Mouse (Mus musculus): ENCODE measurements at regions not wholly inside any gene's neighbourhood (a gene's known extent, or its start where the extent isn't known, plus 50 kb on each side); places are given as distances from the start of the nearest gene placed in this dataset.
A peak's percentile ranks its signal among the peaks of the same experiment; 100 is the strongest.
"Not testable (repeated sequence)": the region's sequence is repeated elsewhere in the genome, so short reads cannot be mapped to it uniquely, and the experiment has no call there.

- TF ChIP-seq CTCF (IDR thresholded peaks at IDR 0.05; ENCODE audit: control insufficient read depth, insufficient read depth, low read length): no peak
- no peak for TF ChIP-seq POLR2A (IDR thresholded peaks at IDR 0.05; ENCODE audit: borderline replicate concordance, control insufficient read depth, low read depth, low read length)
- WGBS: 80% methylated on average over 9 of the region's 9 CpGs
- no peak overlapping the region for H3K27ac ChIP-seq (ENCODE audit: control insufficient read depth, insufficient read depth, low read depth, low read length, poor library complexity)
- H3K4me1 ChIP-seq (ENCODE audit: control insufficient read depth, insufficient read depth, low read length): no peaks in the 10 kb centered on the region
- H3K4me3 ChIP-seq (replicated peaks; ENCODE audit: control insufficient read depth, low read depth, low read length): no peak overlapping the region
These were observed 112.8 kb upstream of the Ppp6c start for GRCm38 (mm10) chr2:39338832-39339649.

GRCm38 (mm10) chr2:39337524-39337923 is 111.3 kb upstream of the Ppp6c start:
- Histone ChIP-seq H3K27ac (ENCODE audit: control insufficient read depth, insufficient read depth, low read depth, low read length, poor library complexity) (no peak overlapping the region), H3K4me3 (replicated peaks; ENCODE audit: control insufficient read depth, low read depth, low read length) (no peak overlapping the region), H3K4me1 (ENCODE audit: control insufficient read depth, insufficient read depth, low read length) (no peaks in the 10 kb centered on the region)
- TF ChIP-seq CTCF (IDR thresholded peaks at IDR 0.05; ENCODE audit: control insufficient read depth, insufficient read depth, low read length) (no peak), POLR2A (IDR thresholded peaks at IDR 0.05; ENCODE audit: borderline replicate concordance, control insufficient read depth, low read depth, low read length) (no peak)
- WGBS: 93% methylated on average over 1 of the region's 1 CpGs

GRCm38 (mm10) chr2:39325715-39326493 is 99.7 kb upstream of the Ppp6c start:
- H3K27ac ChIP-seq (ENCODE audit: control insufficient read depth, insufficient read depth, low read depth, low read length, poor library complexity): peak overlapping the region; percentile 4; the same call in 1 of the 2 replicates
- peak overlapping the region; percentile 40 for H3K4me3 ChIP-seq (replicated peaks; ENCODE audit: control insufficient read depth, low read depth, low read length)
- TF ChIP-seq POLR2A (IDR thresholded peaks at IDR 0.05; ENCODE audit: borderline replicate concordance, control insufficient read depth, low read depth, low read length): no peak
- no peak for TF ChIP-seq CTCF (IDR thresholded peaks at IDR 0.05; ENCODE audit: control insufficient read depth, insufficient read depth, low read length)
- no peaks in the 10 kb centered on the region for H3K4me1 ChIP-seq (ENCODE audit: control insufficient read depth, insufficient read depth, low read length)
- WGBS: 9% methylated on average over 9 of the region's 9 CpGs

- WGBS: 28% methylated on average over 3 of the region's 3 CpGs
- H3K27ac ChIP-seq (ENCODE audit: control insufficient read depth, insufficient read depth, low read depth, low read length, poor library complexity): not testable (repeated sequence)
These were observed 98.9 kb upstream of the Ppp6c start for GRCm38 (mm10) chr2:39325122-39325521.

GRCm38 (mm10) chr2:39299798-39300382 is 73.6 kb upstream of the Ppp6c start:
- no peak overlapping the region for H3K4me3 ChIP-seq (replicated peaks; ENCODE audit: control insufficient read depth, low read depth, low read length)

More at GRCm38 (mm10) chr2:39325122-39325521, 98.9 kb upstream of the Ppp6c start:
- H3K4me3 ChIP-seq (replicated peaks; ENCODE audit: control insufficient read depth, low read depth, low read length); H3K4me1 ChIP-seq (ENCODE audit: control insufficient read depth, insufficient read depth, low read length): not testable (repeated sequence)

GRCm38 (mm10) chr2:39299290-39299689 is 73.0 kb upstream of the Ppp6c start:
- no peak for TF ChIP-seq CTCF (IDR thresholded peaks at IDR 0.05; ENCODE audit: control insufficient read depth, insufficient read depth, low read length)
- no peak for TF ChIP-seq POLR2A (IDR thresholded peaks at IDR 0.05; ENCODE audit: borderline replicate concordance, control insufficient read depth, low read depth, low read length)
- H3K27ac ChIP-seq (ENCODE audit: control insufficient read depth, insufficient read depth, low read depth, low read length, poor library complexity): no peak overlapping the region
- WGBS: 88% methylated on average over 1 of the region's 1 CpGs
- H3K4me3 ChIP-seq (replicated peaks; ENCODE audit: control insufficient read depth, low read depth, low read length): no peak overlapping the region
- no peaks in the 10 kb centered on the region for H3K4me1 ChIP-seq (ENCODE audit: control insufficient read depth, insufficient read depth, low read length)

More at GRCm38 (mm10) chr2:39299798-39300382, 73.6 kb upstream of the Ppp6c start:
- Histone ChIP-seq H3K4me1 (ENCODE audit: control insufficient read depth, insufficient read depth, low read length) (no peaks in the 10 kb centered on the region), H3K27ac (ENCODE audit: control insufficient read depth, insufficient read depth, low read depth, low read length, poor library complexity) (no peak overlapping the region)
- TF ChIP-seq CTCF (IDR thresholded peaks at IDR 0.05; ENCODE audit: control insufficient read depth, insufficient read depth, low read length) (no peak), POLR2A (IDR thresholded peaks at IDR 0.05; ENCODE audit: borderline replicate concordance, control insufficient read depth, low read depth, low read length) (no peak)
- WGBS: 74% methylated on average over 2 of the region's 2 CpGs

- Histone ChIP-seq H3K4me3 (replicated peaks; ENCODE audit: control insufficient read depth, low read depth, low read length) (no peak overlapping the region), H3K27ac (ENCODE audit: control insufficient read depth, insufficient read depth, low read depth, low read length, poor library complexity) (no peak overlapping the region), H3K4me1 (ENCODE audit: control insufficient read depth, insufficient read depth, low read length) (no peaks in the 10 kb centered on the region)
- WGBS: 39% methylated on average over 1 of the region's 1 CpGs
- TF ChIP-seq POLR2A (IDR thresholded peaks at IDR 0.05; ENCODE audit: borderline replicate concordance, control insufficient read depth, low read depth, low read length) (no peak), CTCF (IDR thresholded peaks at IDR 0.05; ENCODE audit: control insufficient read depth, insufficient read depth, low read length) (no peak)
These were observed 69.2 kb upstream of the Ppp6c start for GRCm38 (mm10) chr2:39295435-39295834.

GRCm38 (mm10) chr2:39278218-39278617 is 52.0 kb upstream of the Ppp6c start:
- H3K27ac ChIP-seq (ENCODE audit: control insufficient read depth, insufficient read depth, low read depth, low read length, poor library complexity): no peak overlapping the region
- H3K4me3 ChIP-seq (replicated peaks; ENCODE audit: control insufficient read depth, low read depth, low read length): no peak overlapping the region
- no peaks in the 10 kb centered on the region for H3K4me1 ChIP-seq (ENCODE audit: control insufficient read depth, insufficient read depth, low read length)
- WGBS: 27% methylated on average over 1 of the region's 1 CpGs
- TF ChIP-seq CTCF (IDR thresholded peaks at IDR 0.05; ENCODE audit: control insufficient read depth, insufficient read depth, low read length) (no peak), POLR2A (IDR thresholded peaks at IDR 0.05; ENCODE audit: borderline replicate concordance, control insufficient read depth, low read depth, low read length) (no peak)
